Mouse (Mus musculus): ENCODE results near the gene Zfp334.

- no peak for TF ChIP-seq CTCF (IDR thresholded peaks at IDR 0.05)
- no peak for TF ChIP-seq EP300 (IDR thresholded peaks at IDR 0.05)
Observed at GRCm38 (mm10) chr2:165387370-165387769, 689 bp downstream of the Zfp334 start.
